Mouse (Mus musculus) liver, adult 2 months (tissue): ENCODE data around the gene Gmeb1. TPM values are rescaled to one million over a fixed set of nuclear protein-coding genes. Genes with fewer than 3 reads are reported as not detected.
A peak's percentile ranks its signal among the peaks of the same experiment; 100 is the strongest.

ENCODE experiments used
- DNase-seq: peaks from one replicate; pipeline ENCODE4 v3.0.0-alpha.2; 2011; ENCODE audit warnings: low read depth, low spot score; ENCODE audit errors: extremely low read depth
- H3K27ac ChIP-seq: fragments of 200-500 bp; replicated peaks from 2 replicates; pipeline ENCODE4 v1.5.1; 2012; ENCODE audit warnings: low read depth, mild to moderate bottlenecking, control low read depth, inconsistent platforms, low read length; ENCODE audit not compliant: insufficient read depth
- H3K27me3 ChIP-seq: fragments of 200-500 bp; 2 replicates; pipeline ENCODE4 v1.6.1; 2012; ENCODE audit warnings: mild to moderate bottlenecking, moderate library complexity, low read length, inconsistent platforms; ENCODE audit not compliant: control insufficient read depth, insufficient read depth
- H3K36me3 ChIP-seq: fragments of 200-500 bp; 2 replicates; pipeline ENCODE4 v1.6.1; 2012; ENCODE audit warnings: low read length, inconsistent platforms; ENCODE audit not compliant: control insufficient read depth, insufficient read depth
- H3K4me1 ChIP-seq: fragments of 200-500 bp; 2 replicates; pipeline ENCODE4 v1.6.1; 2011; ENCODE audit warnings: low read length; ENCODE audit not compliant: control insufficient read depth, insufficient read depth
- H3K4me3 ChIP-seq: fragments of 200-500 bp; 2 replicates; pipeline ENCODE4 v1.5.1; 2011; ENCODE audit warnings: low read depth, mild to moderate bottlenecking, control low read depth, low read length, moderate library complexity; ENCODE audit not compliant: insufficient read depth
- H3K79me2 ChIP-seq: fragments of 200-500 bp; 2 replicates; pipeline ENCODE4 v1.6.1; 2012; ENCODE audit warnings: inconsistent platforms, mild to moderate bottlenecking, low read length, moderate library complexity; ENCODE audit not compliant: control insufficient read depth, insufficient read depth
- H3K9ac ChIP-seq: fragments of 200-500 bp; 2 replicates; pipeline ENCODE4 v1.6.1; 2012; ENCODE audit warnings: low read depth, mild to moderate bottlenecking, control low read depth, inconsistent platforms, low read length
- CTCF ChIP-seq: fragments of 200-500 bp; IDR thresholded peaks from 2 replicates; pipeline ENCODE4 v1.5.1; 2011; ENCODE audit warnings: low read depth, low read length, control low read depth
- POLR2A ChIP-seq: fragments of 200-500 bp; IDR thresholded peaks from 2 replicates; pipeline ENCODE4 v1.6.1; 2011; ENCODE audit warnings: low read length, control low read depth; ENCODE audit not compliant: insufficient read depth; ENCODE audit errors: extremely low read depth
- WGBS: fragments of 180-500 bp; shearing (Covaris S2); methylation state at CpG from one replicate; pipeline ENCODE4 v1.1.7; 2018; 5-methylcytosine and 5-hydroxymethylcytosine counted together
- polyA plus RNA-seq: library from polyadenylated mRNA; depleted of rRNA; stranded (reverse); fragments of >200 nt; gene quantifications from 2 replicates; pipeline ENCODE4 v1.2.3, GENCODE M21; 2012
- total RNA-seq: library from RNA; depleted of rRNA; stranded (reverse); fragments of >200 nt; gene quantifications from 2 replicates; pipeline ENCODE4 v1.2.3, GENCODE M21; 2014

Gmeb1 gene
- total and polyA plus RNA-seq, 2 experiments = 3.3 to 6.0 TPM

- Histone ChIP-seq H3K27ac (peak overlapping the region; percentile 10; the same call in 1 of the 2 replicates), H3K9ac (peak overlapping the region; percentile 100), H3K27me3 (no peaks in the 10 kb centered on the region), H3K4me1 (peaks cover 11% of the 10 kb centered on the region), H3K4me3 (peak overlapping the region; percentile 98; the same call in 1 of the 2 replicates), H3K79me2 (peaks cover 37% of the 10 kb centered on the region), H3K36me3 (peaks cover 21% of the 10 kb centered on the region)
- TF ChIP-seq CTCF (no peak), POLR2A (no peak)
- DNase-seq = peak; percentile 50
- 10% methylated on average over 2 of the region's 2 CpGs for WGBS
These were observed 51.1 kb downstream of the Gmeb1 start for GRCm38 (mm10) chr4:132210325-132210724.

DNA sequence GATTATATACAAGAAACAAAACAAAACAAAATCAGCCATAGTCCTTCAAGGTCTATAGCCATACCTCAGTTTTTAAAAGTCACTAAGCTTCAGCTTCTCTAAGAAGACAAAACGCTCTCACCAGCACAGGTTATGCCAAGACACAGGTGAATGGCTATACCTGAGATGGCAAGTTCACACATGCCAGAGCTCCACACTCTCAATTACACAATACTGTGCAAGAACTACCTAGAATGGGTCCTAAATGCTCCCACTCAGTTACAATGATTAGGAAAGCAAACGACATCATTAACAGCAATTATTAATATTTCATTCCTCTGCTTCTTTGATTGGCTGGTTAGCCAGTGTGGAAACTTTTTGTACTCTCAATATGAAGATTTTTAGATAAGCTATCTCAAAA, 52.1 kb downstream of the Gmeb1 start:
- WGBS = 80% methylated on average over 2 of the region's 2 CpGs
- DNase-seq = no peak
- no peak overlapping the region for H3K9ac ChIP-seq

GRCm38 (mm10) chr4:132207280-132207679, 54.1 kb downstream of the Gmeb1 start:
- TF ChIP-seq CTCF (no peak), POLR2A (no peak)
- peaks cover 43% of the 10 kb centered on the region for H3K36me3 ChIP-seq
- H3K27ac ChIP-seq = no peak overlapping the region
- 43% methylated on average over 4 of the region's 4 CpGs for WGBS
- no peak overlapping the region for H3K4me3 ChIP-seq
- H3K79me2 ChIP-seq = peaks cover 49% of the 10 kb centered on the region
- peaks cover 11% of the 10 kb centered on the region for H3K4me1 ChIP-seq
- no peak for DNase-seq
- H3K27me3 ChIP-seq = no peaks in the 10 kb centered on the region
- no peak overlapping the region for H3K9ac ChIP-seq

More for the DNA sequence above, 52.1 kb downstream of the Gmeb1 start:
- Histone ChIP-seq H3K4me3 (no peak overlapping the region), H3K36me3 (peaks cover 28% of the 10 kb centered on the region), H3K27me3 (no peaks in the 10 kb centered on the region), H3K4me1 (peaks cover 11% of the 10 kb centered on the region), H3K79me2 (peaks cover 46% of the 10 kb centered on the region), H3K27ac (no peak overlapping the region)
- TF ChIP-seq POLR2A = no peak
- no peak for TF ChIP-seq CTCF

- no peaks in the 10 kb centered on the region for H3K27me3 ChIP-seq
- H3K4me3 ChIP-seq = no peak overlapping the region
- TF ChIP-seq POLR2A = no peak
- no peak for TF ChIP-seq CTCF
- DNase-seq = no peak
- H3K4me1 ChIP-seq = peaks cover 41% of the 10 kb centered on the region
- no peak overlapping the region for H3K9ac ChIP-seq
- peak overlapping the region; percentile 90 for H3K27ac ChIP-seq
- peaks cover 22% of the 10 kb centered on the region for H3K36me3 ChIP-seq
- peaks cover 25% of the 10 kb centered on the region; the same call in 1 of the 2 replicates for H3K79me2 ChIP-seq
These were observed 62.6 kb downstream of the Gmeb1 start for GRCm38 (mm10) chr4:132198771-132199170.

DNA sequence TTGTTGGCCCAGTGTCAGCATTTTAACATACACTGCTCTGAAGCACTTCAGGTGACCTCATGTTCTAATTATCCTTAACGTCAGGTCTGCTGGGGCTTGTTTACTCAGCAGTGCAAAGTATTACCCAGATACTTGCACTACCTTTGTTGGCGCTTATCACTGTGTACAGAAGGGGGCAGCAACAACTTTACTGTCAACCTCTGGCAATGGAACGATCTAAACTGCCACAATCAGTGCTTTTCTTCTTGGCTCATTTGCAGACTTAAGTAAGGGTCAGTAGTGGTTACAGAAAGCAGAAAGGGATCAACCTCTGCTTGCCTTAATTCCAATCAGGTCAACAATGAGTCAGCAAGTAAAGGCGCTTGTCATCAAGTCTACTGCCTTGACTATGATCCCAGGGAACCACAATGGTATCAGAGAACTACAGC, 63.1 kb downstream of the Gmeb1 start:
- Histone ChIP-seq H3K79me2 (peaks cover 27% of the 10 kb centered on the region; the same call in 1 of the 2 replicates), H3K36me3 (peaks cover 17% of the 10 kb centered on the region), H3K4me1 (peaks cover 43% of the 10 kb centered on the region), H3K27ac (peak overlapping the region; percentile 90), H3K27me3 (no peaks in the 10 kb centered on the region), H3K4me3 (no peak overlapping the region), H3K9ac (no peak overlapping the region)
- peak; percentile 87 for DNase-seq
- WGBS = 5% methylated on average over 4 of the region's 4 CpGs
- TF ChIP-seq POLR2A (no peak), CTCF (peak; percentile 28; the same call in 1 of the 2 replicates)

- TF ChIP-seq POLR2A = no peak
- TF ChIP-seq CTCF = no peak
- Histone ChIP-seq H3K27me3 (no peaks in the 10 kb centered on the region), H3K27ac (peak overlapping the region; percentile 86), H3K9ac (peak overlapping the region; percentile 75), H3K79me2 (peaks cover 35% of the 10 kb centered on the region; the same call in 1 of the 2 replicates), H3K36me3 (peaks cover 9% of the 10 kb centered on the region), H3K4me1 (peaks cover 38% of the 10 kb centered on the region), H3K4me3 (no peak overlapping the region)
- 33% methylated on average over 3 of the region's 3 CpGs for WGBS
- DNase-seq = peak; percentile 93
These were observed 66.4 kb downstream of the Gmeb1 start for GRCm38 (mm10) chr4:132194975-132195374.
